Mouse (Mus musculus) adrenal gland, adult 8-10 months (tissue): Measurements from ENCODE around the gene Slc15a1. TPM values are rescaled to one million over a fixed set of nuclear protein-coding genes. Genes with fewer than 3 reads are reported as not detected.

Experiments
- total RNA-seq, 4 experiments: library from RNA; stranded (reverse); gene quantifications; 2 replicates each; pipeline ENCODE4 v1.2.4; 2022

The Slc15a1 gene
- total RNA-seq, 4 experiments from 2014 or later, result 0.14 to 0.20 TPM; not detected in 2

Other genes starting within 250 kb of the Slc15a1 start
- 100 to 1,000 TPM; 100 to 130 (median 118) TPM for gene Stk24, start 125.2 kb downstream of the Slc15a1 start, total RNA-seq